Mouse (Mus musculus) kidney, adult 2 months (tissue): ENCODE results near the gene Acap1.

Experiments
- CTCF ChIP-seq: fragments of 200-500 bp; conservative IDR thresholded peaks from 2 replicates; pipeline ENCODE4 v1.5.1; 2011; ENCODE audit warnings: low read depth, mild to moderate bottlenecking, control low read depth, low read length, moderate library complexity, mixed read lengths; ENCODE audit not compliant: insufficient read depth, insufficient read length
- POLR2A ChIP-seq: fragments of 200-500 bp; IDR thresholded peaks from one replicate; pipeline ENCODE4 v1.6.1; 2011; ENCODE audit warnings: low read depth, low read length, control low read depth

- TF ChIP-seq POLR2A, result no peak
- TF ChIP-seq CTCF, result no peak
Observed at GRCm38 (mm10) chr11:69837604-69837951, 57.8 kb downstream of the Acap1 start, which contains the start of gene Nlgn2.
